Mouse (Mus musculus): ENCODE data around the gene Gpr150.

Gene Gpr150

DNA sequence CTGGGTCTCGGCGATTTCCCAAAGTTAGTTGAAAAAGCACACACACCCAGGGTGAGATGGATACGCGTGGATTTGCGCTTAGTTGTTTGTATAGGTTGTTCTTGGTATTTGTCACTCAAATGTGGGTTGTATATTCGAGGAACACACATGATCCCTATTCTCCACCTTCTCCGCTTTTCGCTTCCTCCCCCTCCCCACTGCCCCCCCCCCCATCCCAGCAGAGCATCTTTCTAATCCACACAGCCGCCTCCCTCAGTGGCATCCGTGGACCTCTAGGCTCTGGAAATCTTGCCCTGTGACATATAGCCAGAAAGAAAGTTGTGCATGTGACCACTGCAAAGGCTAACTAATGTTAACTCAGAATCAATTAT lies at the start of gene Gpr150:
TSS of gene Gpr150 (minus strand) at position 101 of the 371 bp plus-strand sequence.
- no peak for DNase-seq (ENCODE audit: extremely low read depth, low read depth)

DNA sequence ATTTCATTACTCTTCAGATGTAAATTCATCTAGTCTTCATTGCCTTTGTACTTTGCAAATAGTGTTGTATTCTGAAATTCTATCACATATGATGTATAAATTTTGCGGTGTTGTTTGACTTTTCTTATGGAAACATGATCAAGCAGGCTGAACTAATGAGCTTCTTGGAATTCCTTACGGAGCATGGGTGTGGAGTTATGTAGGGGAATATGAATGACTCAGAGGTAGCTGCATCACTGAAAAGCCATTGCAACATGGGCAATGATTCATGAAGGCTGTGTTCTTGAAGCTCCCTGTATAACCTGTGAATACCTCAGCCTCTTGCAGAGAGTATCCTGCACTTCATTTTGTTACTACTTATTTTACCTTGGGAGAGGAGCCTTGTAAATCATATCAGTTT lies 45.2 kb upstream of the Gpr150 start:
- DNase-seq (ENCODE audit: extremely low read depth, low read depth): no peak

DNA sequence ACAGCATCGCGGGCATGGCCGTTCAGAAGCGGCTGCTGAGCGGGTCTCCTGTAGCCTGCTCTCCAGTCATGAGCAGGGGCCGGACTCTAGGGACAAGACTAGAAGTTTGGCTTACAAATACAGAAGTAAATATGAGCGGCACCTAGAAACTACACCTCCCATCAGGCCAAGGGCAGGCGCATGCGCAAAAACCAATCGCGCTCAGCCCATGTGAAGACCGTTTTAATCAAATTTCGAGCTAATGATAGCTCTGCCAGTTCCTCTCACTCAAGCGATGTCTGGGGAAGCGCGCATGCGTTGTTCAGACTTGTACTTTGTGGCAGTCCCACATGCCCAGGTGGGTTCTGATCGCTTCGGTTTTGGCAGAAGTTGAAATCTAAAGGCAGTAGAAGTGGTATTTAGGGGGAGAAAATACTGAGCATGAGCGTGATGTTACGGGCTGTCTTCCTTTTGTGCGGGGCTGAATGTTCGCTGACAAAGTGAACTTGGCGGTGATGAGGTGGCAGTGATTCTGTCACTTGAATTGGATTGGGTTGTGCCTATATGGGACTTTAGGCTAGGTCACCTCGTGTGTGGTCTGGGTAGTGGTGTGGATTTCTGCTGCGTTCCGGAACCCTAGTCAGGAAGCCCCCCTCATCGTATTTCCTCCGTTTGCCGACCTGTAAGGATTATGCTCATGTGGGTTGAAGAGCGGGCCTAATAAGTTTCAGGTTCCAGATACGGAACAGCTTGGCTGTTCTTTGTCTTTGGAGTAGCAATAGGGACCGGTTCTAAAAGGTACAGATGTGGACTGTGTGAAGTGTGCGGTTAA lies 41.9 kb upstream of the Gpr150 start, which contains the start of the genes Arsk and Ttc37:
TSS of gene Arsk (minus strand) at position 168 of the 811 bp plus-strand sequence.
TSS of gene Ttc37 (plus strand) at position 242 of the 811 bp plus-strand sequence.
- peak; percentile 97 for DNase-seq (ENCODE audit: extremely low read depth, low read depth)

DNA sequence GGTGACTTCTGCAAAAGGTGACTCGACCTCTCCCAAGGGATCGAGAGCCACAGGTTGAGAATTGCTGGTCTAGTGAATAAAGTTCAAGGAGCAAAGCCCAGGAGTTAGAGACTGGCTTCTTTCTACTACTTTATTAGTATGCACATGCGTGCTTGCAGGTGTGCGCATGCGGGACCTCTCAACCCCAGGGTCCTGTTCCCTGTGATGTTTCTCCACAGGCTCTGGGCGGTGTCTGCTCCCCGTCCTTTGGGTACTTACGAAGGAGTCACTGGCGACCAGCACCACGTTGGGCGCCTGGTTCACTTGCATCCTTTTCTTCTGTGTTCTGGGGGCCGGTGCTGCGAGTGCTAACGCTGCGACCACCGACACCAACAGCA lies 41.3 kb upstream of the Gpr150 start:
- DNase-seq (ENCODE audit: extremely low read depth, low read depth): peak; percentile 64

DNA sequence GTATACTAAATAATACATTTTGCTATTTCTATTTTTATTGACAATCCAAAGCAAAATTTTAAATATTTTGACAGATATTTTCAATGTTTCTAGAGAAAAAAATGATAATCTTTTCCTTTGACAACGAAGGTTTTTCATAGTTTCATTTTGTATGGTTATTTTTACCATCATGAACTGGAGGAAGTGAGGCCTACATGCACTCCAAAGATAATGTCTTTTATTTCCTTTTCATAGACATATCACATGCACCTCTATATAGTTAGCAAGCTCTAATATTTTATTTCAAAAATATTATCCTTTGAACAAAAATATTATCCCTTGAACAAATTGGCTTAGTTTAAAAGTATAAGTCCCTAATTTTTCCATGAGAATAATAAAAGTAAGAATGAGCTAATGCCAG lies 17.5 kb upstream of the Gpr150 start:
- DNase-seq (ENCODE audit: extremely low read depth, low read depth): no peak

DNA sequence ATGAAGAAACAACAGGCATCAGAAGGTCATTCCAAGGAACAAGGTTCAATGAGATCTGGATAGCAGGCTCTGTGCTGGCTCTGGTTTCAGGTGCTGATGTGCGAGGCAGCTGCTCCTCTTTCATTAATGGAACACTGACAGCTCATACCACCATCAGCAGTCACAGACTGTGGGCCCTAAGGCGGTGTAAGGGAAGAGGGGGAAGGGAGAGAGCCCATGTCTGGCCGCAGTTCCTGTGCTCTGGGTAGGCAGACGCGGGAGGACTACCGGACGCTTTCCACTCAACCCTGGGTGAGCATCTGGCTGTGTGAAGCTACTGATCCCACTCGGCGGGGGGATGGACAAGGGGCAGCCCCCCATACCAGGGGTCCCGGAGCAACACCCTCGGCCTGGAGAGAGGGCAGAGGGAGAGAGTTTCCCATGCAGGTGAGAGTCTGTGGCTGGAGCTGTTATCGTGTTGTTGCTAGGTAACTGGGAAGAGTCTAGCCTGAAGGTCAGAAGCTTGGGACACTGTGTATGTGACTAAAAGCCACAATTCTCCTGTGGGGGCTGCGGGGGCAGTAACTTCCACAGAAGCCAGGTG lies 7.7 kb upstream of the Gpr150 start:
- no peak for DNase-seq (ENCODE audit: extremely low read depth, low read depth)

DNA sequence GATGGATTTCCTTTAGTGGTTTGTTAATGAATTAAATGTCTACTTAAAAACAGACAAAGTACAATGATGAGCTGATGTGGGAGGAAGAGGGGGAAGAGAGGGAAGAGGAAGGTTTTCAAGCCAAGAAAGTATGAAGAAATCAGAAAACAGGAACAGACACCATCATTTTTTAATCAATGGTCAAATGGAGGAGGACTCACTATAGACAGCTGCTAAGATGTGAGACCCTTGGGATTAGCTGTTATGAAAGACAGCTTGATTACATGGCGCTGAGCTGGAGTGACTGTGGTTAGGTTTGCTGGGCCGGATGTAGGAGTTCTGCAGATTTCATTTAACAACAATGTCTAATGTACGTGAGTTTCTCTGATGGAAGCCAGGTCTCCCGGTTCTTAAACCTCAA lies 6.8 kb upstream of the Gpr150 start:
- no peak for DNase-seq (ENCODE audit: extremely low read depth, low read depth)

DNA sequence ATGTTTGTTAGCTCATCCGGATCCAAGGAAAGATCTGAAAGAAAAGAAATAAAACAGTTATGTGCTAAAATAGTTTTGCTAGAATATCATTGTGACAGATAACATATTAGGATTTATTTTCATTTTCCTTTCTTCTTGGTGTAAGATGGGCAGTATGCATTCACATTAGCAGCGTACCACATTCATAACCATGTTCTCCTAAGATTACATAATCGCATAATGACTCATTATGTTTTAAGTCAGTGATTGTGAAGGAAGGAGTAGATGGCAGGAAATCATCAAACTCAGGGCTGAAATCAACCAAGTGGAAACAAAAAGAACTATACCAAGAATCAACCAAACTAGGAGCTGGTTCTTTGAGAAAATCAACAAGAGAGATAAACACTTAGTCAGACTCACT lies 5.8 kb upstream of the Gpr150 start:
- DNase-seq (ENCODE audit: extremely low read depth, low read depth): no peak

DNA sequence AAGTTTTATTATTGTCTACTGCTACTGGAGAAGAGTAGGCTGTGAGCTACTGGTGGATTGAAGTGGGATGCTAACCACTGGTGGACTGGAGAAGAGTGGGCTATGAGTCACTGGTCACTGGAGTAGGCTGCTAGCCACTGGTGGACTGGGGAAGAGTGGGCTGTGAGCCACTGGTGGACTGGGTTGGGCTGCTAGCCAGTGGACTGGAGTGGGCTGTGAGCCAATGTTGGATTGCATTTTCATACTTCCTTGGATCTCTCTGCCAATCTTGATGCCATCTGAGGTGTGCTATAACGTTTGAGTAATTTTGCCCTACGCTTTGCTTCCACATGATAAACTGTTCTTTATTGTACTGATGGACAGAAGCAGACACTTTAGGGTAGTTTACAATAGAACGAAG lies 5.3 kb upstream of the Gpr150 start:
- DNase-seq (ENCODE audit: extremely low read depth, low read depth): no peak

DNA sequence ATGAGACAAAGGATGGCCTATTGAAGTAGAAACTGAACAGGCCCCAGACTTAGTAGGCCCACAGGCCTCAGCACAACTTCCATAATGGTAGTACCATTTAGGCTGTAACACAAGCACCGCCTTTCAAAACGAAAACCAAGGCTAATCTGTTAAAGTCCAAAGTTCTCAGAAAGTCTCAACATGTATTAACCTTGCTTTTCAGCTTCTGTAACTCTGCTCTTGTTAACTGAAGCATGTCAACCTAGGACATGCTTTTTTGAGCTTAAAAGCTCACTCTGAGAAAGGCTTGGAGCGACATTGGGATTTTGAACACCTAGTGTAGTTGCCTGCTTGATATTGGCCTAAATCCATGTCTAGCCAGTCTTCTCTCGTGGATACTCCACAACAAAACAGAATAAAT lies 2.8 kb upstream of the Gpr150 start:
- no peak for DNase-seq (ENCODE audit: extremely low read depth, low read depth)

DNA sequence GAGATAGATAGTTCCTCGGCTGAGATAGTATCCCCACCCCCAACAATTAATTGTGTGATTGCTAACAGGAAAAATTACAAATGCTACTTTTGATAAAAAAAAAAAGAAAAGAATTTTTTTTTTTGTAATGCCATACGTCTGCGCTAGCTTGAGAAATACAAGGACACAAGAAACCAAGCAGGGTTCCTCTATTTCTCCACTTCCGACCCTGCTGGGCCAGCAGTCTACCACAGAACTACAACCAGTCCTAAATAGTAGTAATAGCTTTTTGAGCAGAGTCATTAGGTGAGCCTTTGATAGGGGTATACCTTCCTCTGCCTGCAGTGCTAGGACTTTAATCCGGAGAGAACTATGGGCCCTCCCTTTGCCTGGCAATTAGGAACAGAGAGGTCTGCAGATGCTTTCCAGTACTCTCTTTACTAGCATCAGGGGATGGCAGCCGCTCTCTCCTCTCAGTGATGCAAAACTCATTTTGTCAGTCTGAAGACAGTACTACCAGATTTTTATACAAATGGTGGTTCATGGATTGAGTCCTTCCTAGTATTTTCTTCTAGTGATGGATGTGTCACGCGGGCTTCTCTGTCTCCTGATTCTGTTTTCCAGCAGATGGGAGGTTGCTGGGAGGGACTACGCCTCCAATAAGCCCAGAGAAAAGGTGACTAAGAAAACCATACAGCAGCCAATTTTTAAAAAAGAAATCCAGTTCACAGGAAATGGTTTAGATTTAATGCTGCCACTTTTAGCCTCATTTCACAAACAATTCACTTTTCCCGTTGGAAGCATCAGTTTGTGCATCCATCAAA lies 672 bp upstream of the Gpr150 start:
- no peak for DNase-seq (ENCODE audit: extremely low read depth, low read depth)

DNA sequence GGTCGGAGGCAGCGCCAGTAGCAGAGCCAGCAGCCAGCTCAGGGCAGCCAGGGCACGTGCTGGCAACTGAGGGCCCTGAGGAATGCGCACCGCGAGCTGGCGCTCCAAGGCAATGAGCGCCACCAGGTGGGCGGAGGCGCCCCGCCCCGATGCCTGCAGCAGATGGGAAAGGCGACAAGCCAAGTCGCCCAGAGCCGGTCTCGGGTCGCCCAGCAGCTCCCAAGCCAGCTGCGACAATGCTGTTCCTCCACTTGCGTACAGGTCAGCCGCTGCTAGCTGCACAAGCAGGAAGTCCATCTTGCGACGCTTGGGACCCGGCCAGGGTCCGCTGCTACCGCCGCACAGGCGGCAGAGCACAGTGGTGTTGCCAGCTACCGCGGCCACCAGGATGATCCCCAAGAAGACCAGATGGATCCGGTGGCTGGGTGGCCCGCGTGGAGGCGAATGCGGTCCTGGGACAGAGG lies 503 bp downstream of the Gpr150 start:
- no peak for DNase-seq (ENCODE audit: extremely low read depth, low read depth)

DNA sequence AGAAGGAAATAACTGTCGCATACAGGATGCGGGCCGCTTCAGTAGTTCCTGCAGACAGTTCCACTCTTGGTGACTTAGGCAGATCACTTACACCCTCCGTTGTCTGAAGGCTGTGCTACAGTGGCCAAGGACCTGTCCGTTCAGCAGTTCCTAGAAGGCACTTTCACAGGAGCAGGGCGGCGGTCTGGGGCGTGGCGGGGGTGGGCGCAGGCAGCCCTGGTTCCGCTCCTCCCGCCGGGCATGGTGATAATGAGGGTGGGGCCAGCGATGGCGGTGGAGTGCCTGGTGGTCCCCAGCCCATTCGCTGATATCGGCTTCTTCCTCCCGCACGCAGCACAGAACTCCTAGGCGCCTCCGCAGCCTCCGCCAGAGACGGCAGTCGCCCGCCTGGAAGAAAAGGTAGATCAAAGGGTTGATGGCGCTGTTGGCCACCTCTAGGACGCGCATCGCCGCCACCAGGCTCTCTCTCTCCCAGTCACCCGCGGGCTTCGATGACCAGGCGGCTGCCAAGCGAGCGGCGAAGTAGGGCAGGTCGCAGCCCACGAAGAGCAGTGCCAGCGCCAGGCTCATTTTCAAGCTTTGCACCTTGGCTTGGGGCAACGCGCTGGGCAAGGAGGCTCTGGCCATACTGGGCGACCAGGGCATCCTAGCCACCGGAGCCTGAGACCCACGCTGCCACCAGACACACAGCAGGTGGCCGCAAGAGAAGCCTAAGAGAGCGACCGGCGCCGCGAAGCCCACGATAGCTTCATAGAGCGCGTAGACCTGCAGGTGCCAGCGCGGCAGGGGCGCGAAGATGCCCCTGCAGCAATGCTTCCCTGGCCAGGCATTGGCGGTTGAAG lies 1.2 kb downstream of the Gpr150 start:
- no peak for DNase-seq (ENCODE audit: extremely low read depth, low read depth)

DNA sequence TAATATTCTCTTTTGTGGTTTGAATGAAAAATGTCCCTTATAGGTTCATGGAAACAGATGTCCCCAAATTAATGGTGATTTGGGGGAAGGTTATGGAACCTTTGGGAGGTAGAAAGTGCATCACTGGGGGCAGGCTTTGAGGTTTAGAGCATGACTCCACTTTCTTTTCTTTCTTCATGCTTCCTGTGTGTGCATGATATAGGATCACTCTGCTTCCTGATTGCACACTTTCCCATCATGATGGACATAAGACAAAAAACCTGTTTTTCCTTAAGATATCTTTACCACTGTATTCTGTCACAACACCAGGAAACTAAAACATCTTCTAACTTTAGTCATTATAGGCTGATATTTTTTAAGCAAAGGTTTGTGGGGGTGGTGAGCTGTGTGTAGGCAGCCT lies 11.8 kb downstream of the Gpr150 start:
- DNase-seq (ENCODE audit: extremely low read depth, low read depth): no peak

DNA sequence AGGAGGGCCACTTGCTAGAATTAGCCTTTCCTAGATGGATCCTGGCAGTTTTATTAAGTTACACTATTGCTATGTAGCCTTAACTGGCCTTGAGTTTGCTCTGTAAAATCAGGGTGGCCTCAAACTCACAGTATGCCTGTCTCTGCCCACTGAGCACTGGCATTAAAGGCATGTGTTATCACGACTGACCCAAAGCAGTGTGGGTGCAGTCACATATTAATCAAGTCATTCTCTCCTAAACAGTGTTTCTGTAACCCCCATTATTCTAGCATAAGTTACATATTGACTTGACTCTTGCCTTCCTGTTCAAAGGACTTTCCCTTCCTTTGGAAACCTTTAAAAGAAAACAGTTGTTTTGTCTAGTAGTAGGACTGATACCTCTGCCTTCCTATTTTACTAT lies 14.3 kb downstream of the Gpr150 start:
- no peak for DNase-seq (ENCODE audit: extremely low read depth, low read depth)

DNA sequence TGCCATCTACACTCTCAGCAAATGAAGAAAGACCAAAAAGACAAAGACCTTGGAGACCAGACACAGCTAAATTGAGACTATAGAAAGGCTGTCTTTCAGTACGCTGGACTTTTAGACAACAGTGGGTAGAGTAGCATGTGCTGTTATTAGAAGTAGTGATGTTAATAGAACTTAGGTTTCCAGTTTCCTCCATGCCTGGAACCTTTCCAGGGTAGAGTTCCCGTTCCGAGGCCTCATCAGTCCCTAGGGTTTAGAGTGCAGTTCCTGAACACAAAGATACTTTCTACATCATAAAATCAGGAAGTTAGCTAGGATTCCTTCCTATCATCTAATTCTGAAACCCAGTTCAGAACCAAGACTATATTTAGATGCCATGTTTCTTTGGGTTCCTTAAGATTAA lies 32.2 kb downstream of the Gpr150 start:
- DNase-seq (ENCODE audit: extremely low read depth, low read depth): no peak

DNA sequence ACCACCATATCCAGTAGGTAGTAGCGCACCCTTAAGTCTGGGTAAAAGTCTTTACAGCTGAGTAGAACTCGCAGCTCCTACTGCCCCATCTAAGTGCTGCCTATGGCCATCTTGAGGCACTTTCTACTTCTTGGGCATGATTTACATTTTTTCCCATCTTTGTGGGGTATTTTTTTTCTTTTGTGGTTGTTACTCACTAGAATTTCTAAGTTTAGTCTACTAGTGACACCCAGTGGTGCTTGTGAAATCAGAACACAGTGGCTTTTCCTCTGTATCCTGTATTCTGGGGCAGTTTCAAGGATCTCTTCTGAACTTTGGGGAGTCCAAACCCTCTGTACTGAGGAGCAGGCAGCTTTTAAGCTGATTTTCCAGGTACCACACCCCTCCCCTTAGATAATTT lies 35.0 kb downstream of the Gpr150 start:
- DNase-seq (ENCODE audit: extremely low read depth, low read depth): no peak

DNA sequence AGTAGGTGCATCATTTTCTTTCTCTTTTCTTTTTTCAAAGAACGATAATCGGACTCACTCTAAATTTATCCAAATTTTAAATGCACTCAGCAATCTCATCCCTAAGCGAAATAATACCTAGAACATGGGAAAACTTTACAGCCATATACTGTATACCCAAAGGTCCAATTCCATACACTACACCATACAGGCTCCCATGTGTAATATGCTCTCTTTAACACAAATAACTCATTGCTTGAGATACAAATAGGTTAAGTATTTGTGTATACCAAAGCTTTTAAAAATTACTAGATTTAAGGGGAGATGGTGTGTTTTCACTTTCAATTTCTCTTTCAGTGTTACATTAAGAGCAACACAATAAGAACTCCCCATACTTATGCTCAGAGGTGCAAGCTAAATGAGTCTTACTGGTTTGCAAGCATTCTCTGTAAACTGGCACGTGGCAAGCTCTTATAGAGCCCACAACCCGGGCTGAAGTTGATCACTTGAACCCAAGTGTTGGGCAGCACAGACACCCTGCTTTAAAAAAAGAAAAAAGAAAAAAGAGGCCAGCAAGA lies 37.9 kb downstream of the Gpr150 start:
- no peak for DNase-seq (ENCODE audit: extremely low read depth, low read depth)

DNA sequence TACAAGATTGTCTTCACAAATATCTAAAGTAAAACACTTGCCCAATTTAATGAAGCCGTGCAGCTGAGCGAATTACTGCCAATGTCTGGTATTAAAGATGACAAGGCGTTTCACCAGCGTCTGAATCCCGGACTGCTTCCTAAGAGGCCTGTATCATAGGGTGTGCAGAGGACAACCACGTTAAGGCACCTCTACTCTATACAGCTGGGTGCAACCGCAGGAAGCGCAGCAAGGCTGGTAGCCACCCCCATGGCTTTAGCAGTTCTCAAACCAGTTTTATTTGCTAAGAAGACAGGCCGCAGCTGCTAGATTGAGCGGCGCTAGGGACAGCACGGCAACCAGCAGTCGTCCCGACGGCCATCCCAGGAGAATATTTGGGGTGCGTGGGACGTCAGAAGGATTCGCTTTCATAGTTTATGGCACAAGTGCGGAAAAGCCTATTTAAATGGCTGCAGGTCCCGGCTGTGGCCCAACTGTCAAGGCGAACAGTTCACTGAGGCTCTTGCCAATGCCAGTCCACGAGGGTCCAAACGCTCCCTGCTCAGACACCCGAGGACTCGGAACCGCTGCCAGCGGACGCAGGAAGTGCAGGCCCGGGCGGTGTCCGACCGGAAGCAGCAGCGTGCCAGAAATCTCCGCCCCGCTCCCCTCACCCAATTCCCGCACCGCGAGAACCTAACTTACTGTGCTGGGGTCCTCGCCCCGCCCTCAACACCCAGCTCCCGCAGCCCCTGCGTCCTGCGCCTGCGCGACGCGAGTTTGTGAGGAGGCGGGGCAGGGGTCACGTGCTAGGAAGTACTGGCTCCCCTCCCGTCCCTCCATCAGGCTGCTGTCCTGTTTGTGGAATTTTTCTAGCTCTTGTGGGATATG lies 38.6 kb downstream of the Gpr150 start, which contains the start of gene Rfesd:
TSS of gene Rfesd (minus strand) at position 746 of the 870 bp plus-strand sequence.
- DNase-seq (ENCODE audit: extremely low read depth, low read depth): peak; percentile 86

DNA sequence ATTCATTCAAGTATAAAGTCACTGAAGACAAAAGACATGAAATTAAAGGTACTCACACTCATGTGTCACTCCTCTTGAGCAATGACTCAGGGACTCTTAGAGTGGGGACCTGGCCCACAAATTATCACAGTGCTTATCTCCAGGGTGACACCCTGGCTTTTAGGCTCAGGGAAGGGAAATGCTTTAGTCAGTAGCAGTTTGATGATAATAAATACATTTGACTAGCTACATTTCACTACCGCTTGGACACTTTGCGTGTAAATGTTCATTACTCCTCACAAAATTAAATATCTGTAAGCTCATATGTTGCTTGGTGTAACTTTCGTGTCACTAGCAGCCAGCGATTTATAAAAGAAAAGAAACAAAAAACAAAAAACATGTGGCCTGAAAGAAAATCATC lies 39.3 kb downstream of the Gpr150 start:
- DNase-seq (ENCODE audit: extremely low read depth, low read depth): peak; percentile 85
